Mouse (Mus musculus): ENCODE measurements around the gene 6330409D20Rik.
A peak's percentile ranks its signal among the peaks of the same experiment; 100 is the strongest.

Gene 6330409D20Rik

GRCm38 (mm10) chr2:32740916-32741272 is at the start of gene 6330409D20Rik:
TSS of gene 6330409D20Rik (minus strand) at chr2:32741016.
- DNase-seq = no peak

GRCm38 (mm10) chr2:32788581-32788980 is 47.8 kb upstream of the 6330409D20Rik start:
- no peak for DNase-seq

DNA sequence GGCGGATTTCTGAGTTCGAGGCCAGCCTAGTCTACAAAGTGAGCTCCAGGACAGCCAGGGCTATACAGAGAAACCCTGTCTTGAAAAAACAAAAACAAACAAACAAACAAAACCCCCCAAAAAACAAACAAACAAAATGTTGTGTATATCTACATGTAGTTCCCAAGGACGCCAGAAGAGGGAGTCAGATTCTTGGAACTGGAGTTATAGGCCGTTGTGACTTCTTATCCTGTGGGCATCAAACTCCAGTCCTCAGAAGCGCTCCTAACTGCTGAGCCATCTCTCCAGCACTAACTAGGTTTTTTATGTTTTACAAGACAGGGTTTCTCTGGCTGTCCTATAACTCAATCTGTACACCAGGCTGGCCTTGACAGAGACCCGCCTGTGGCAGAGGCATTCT is 46.4 kb upstream of the 6330409D20Rik start:
- no peak for DNase-seq

- no peak for DNase-seq
Observed at GRCm38 (mm10) chr2:32784048-32784681, 43.3 kb upstream of the 6330409D20Rik start, which contains the start of gene Cfap157. TSS of gene Cfap157 (minus strand) at chr2:32784428.

DNA sequence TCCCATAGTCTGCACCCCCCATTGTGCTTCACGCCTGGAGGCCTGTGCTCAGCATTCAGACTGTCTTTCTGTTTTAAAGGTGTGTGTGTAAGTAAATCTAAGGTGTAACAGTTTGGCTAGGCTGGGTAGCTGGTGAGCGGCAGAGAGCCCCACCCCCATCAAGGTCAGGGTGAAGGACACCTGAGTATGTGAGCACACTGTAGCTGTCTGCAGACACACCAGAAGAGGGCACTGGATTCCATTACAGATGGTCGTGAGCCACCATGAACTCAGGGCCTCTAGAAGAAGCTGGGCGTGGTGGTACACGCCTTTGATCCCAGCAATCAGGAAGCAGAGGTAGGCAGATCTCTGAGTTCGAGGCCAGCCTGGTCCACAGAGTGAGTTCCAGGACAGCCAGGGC is 40.9 kb upstream of the 6330409D20Rik start:
- DNase-seq = no peak

- DNase-seq = no peak
Observed at GRCm38 (mm10) chr2:32779714-32780113, 38.9 kb upstream of the 6330409D20Rik start.

DNA sequence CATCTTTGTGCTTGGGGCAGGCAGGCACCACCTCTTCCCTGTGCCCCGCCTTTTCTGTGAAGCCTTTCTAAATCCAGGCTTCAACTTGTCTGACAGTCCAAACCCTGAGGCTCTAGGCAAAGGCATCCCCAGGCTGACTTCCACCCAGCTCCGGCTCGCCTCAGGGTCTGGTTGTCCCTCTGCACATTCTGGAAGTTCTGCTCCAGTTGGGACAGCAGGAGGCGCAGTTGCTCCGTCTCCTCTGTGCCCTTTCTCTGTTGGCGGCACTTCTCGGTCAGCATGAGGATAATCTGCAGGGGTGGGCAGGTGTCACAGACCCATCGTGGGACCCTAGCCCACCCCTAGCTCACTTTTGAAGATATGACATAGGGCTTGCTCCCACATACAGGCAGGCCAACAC is 38.3 kb upstream of the 6330409D20Rik start:
- peak; percentile 62 for DNase-seq

DNA sequence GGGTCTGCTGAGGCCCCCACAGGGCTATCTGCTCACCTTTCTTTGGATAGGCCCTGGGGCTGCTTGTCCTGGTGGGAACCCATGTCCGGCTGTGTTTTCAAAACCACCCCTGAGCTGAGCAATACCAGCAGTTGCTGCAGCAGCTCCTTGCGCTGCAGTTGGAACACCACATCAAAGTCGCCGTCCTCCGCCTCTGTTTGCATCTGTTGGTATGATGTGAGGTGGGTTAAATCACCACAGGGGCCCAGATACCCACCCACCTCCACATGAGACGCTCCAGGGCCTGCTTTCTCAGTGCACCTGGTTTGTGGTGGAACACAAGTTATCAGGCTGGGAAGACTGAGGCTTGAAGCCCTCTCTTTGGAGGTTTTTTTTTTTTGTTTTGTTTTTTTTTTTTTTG is 37.3 kb upstream of the 6330409D20Rik start:
- no peak for DNase-seq

DNA sequence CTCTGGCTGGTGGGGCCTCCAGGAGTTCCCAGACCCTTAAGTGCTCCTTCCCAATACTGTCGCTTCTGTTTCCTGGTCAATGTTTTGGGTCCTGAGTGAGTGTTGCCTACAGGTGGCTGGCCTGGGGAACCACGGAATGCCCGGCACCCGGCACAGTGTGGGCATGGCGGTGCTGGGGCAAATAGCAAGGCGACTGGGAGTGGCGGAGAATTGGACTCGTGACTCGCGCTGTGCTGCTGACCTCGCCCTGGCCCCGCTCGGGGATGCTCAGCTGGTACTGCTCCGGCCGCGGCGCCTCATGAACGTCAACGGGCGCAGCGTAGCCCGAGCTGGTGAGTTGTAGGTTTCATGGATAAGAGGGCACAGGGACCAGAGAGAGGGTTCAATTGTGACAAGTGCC is 35.4 kb upstream of the 6330409D20Rik start:
- no peak for DNase-seq

DNA sequence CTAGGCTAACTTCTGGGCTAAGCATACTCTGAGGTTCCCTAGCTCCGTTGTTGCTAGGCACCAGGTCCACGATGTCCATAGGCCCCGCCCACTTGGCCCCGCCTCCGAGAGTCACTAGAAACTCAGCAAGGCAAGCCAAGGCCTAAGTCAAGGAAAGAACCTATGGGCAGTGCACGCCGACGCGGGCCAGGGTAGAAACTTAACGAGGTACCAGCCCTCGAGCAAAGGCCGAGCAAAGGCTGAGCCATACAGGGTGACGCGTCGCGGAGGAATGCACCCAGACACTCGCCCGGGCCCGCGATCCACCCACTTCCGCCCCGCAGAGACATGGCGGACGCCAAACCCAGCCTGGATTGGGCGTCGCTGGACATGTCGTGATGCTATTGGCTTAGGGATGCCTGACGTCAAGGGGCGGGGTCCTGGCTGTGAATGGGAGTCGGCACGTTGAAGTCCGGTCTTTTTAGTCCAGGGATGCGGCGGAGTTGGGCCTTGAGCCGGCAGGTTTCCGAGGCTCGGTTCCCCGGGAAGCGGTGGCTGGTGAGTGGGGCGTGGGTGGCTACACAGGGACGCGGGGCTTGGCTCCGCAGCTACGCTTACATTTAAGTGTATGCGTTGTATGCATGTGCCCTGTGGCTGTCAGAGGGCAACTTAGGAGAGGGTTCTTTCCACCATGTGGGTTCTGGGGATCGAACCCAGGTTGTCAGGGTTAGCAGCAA is 34.7 kb upstream of the 6330409D20Rik start, which contains the start of the genes Ttc16 and Ptrh1:
Gene Ttc16 (minus strand): TSS at position 275 of the 716 bp plus-strand sequence.
Gene Ptrh1 (plus strand): TSS at position 428 of the 716 bp plus-strand sequence.
- DNase-seq = peak; percentile 95

DNA sequence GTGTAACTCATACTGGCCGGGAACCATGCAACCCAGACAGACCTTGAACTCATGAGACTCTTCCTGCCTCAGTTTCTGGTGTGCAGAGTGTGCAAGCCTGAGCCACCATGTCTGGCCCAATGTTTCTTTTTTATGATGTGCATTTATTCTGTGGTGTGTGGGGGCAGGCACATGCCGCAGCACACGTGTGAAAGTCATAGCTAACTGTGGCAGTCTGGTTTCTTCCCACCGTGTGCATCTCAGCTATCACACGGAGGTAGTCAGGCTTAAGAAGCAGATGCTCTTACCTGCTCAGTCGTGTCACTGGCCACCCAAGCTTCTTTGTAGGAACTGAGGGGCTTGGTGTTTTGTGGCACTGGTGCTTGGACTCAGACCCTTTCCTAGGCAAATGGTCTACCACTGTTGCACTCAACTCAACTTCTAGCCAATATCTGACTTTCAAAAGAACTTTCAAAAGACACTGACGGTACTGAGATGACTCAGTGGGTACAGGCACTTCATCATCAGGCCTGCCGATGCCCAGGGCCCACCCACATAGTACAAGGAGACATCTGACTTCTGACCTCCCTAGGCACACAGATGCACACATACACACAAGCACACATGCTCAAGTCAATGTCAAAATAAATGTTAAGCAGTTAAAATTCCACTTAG is 31.9 kb upstream of the 6330409D20Rik start:
- DNase-seq = no peak

GRCm38 (mm10) chr2:32771886-32772285 is 31.1 kb upstream of the 6330409D20Rik start:
- DNase-seq = no peak

- DNase-seq = no peak
Observed at GRCm38 (mm10) chr2:32769327-32770085, 28.7 kb upstream of the 6330409D20Rik start.

- no peak for DNase-seq
Observed at GRCm38 (mm10) chr2:32768661-32769285, 28.0 kb upstream of the 6330409D20Rik start.

- no peak for DNase-seq
Observed at GRCm38 (mm10) chr2:32767241-32767640, 26.4 kb upstream of the 6330409D20Rik start.

DNA sequence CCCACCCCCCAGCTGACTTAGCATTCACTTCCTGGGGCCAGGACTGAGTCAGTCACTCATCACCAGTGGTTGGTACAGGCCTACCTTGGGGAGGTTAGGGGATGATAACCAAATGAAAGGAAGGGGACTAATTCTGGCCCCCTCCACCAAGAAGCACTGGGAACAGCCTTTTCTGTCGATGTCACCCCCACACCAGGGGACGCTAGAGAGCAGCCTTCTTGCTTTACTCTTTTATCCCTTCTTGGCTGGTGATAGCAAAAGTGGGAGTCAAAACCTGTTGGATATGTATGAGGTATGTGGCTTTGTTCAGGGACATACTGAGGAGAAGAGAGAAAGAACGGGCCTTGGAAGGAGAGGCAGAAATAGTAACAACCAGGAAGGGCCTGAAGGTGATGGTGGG is 22.5 kb upstream of the 6330409D20Rik start:
- DNase-seq = no peak

DNA sequence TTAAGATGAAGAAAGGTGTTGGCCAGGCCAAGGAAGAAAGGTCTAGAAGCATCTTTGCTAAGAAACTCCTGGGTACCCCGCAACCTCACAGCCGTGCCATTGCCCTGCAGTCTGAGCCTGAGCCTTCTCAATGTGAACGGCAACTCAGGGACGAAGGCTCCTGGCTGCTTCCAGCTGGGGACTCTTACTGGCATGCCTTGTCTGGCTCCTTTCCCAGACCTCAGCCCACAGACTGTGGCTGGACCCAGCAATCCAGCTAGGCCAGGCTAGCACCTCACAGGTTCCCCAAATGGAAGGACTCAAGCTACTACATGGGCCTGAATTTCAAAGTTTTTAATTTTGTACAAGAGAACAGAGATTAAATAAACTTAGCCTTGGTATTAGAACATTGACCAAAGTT is 21.0 kb upstream of the 6330409D20Rik start:
- no peak for DNase-seq

GRCm38 (mm10) chr2:32761361-32761760 is 20.5 kb upstream of the 6330409D20Rik start:
- no peak for DNase-seq

DNA sequence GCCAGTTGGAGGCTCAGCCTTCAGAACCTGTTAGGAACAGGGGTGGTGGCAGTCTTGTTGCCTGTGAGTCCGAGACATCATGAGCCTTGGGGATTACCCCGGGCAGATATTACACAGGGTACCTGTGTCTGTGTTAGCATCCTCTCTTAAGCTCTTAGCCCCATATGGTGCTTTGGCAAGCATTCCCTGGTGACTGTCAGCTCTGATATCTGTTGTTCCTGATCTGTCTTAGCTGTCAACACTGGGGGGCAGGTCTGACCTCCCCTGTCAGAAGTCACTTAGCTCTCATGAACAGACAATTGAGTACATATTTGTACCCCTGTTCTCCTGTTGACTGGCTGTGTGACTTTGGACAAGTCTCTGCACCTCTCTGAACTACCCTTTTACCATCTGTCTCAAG is 18.2 kb upstream of the 6330409D20Rik start:
- no peak for DNase-seq

- DNase-seq = no peak
Observed at GRCm38 (mm10) chr2:32758503-32758902, 17.7 kb upstream of the 6330409D20Rik start.

GRCm38 (mm10) chr2:32757056-32757845 is 16.4 kb upstream of the 6330409D20Rik start, which contains the start of gene Tor2a:
TSS of gene Tor2a (plus strand) at chr2:32757234.
- peak; percentile 94 for DNase-seq

- no peak for DNase-seq
Observed at GRCm38 (mm10) chr2:32756674-32757055, 15.8 kb upstream of the 6330409D20Rik start.
